ENCODE assay signal across 11 mouse cellular contexts in genomic region chr9:50724147-50724546, GRCm38 (mm10). TPM values are rescaled to one million over a fixed set of nuclear protein-coding genes. Genes with fewer than 3 reads are reported as not detected.
DNase-seq lines count a peak whose midpoint lies in the region; ATAC-seq and TF ChIP-seq lines count a peak whose summit lies in the region.
"Had no signal": no experiment of that assay in that cellular context is flagged by ENCODE, and none has a peak within 500 bp of the region (broad histone marks: within the 10 kb centered on the region; RNA-seq: fewer than 3 reads in every experiment).

No protein-coding gene starts in this region.

- 23% methylated on average over 2 of the region's 2 CpGs for WGBS in cerebellum, adult 2 months
- WGBS in heart, postnatal 0 days, result 63% methylated on average over 2 of the region's 2 CpGs
- WGBS in forebrain, embryonic 14.5 days, result 74% methylated on average over 2 of the region's 2 CpGs
- 71% methylated on average over 2 of the region's 2 CpGs for WGBS in limb, embryonic 14.5 days

- H3K4me3 ChIP-seq in cerebellum, adult 2 months (replicated peaks; ENCODE audit: insufficient read depth, low read depth, low read length), result peak overlapping the region; percentile 4
- no peak overlapping the region for H3K4me3 ChIP-seq in heart, postnatal 0 days (ENCODE audit: low read depth, low read length)
- H3K4me3 ChIP-seq in forebrain, embryonic 14.5 days (ENCODE audit: low read depth, low read length), result no peak overlapping the region
- no peak overlapping the region for H3K4me3 ChIP-seq in limb, embryonic 14.5 days (replicated peaks; ENCODE audit: low read length)

- no peak for TF ChIP-seq CTCF in cerebellum, adult 2 months (IDR thresholded peaks at IDR 0.05; ENCODE audit: borderline replicate concordance, insufficient read depth, low read depth, low read length)
- no peak for TF ChIP-seq CTCF in heart, postnatal 0 days (IDR thresholded peaks at IDR 0.05; ENCODE audit: low read depth)

- no peak overlapping the region for H3K4me2 ChIP-seq in heart, postnatal 0 days (ENCODE audit: low read depth, low read length)
- H3K4me2 ChIP-seq in forebrain, embryonic 14.5 days (ENCODE audit: low read length), result peak overlapping the region; percentile 88
- H3K4me2 ChIP-seq in limb, embryonic 14.5 days (replicated peaks; ENCODE audit: low read depth, low read length, severe bottlenecking), result no peak overlapping the region

- TF ChIP-seq EP300 in heart, postnatal 0 days (IDR thresholded peaks at IDR 0.05; ENCODE audit: low read depth), result no peak

- peak overlapping the region; percentile 86 for H3K27ac ChIP-seq in cerebellum, adult 2 months (ENCODE audit: insufficient read depth, low read length)
- peak overlapping the region; percentile 95 for H3K27ac ChIP-seq in heart, postnatal 0 days (ENCODE audit: low read depth)
- H3K27ac ChIP-seq in forebrain, embryonic 14.5 days (ENCODE audit: low read depth, low read length), result peak overlapping the region; percentile 85
- H3K27ac ChIP-seq in limb, embryonic 14.5 days (replicated peaks; ENCODE audit: low read depth, low read length), result 0 out of 2 replicates have a peak overlapping the region, but pooled peaks have one; percentile 13
- H3K27ac ChIP-seq: kidney, postnatal 0 days had no signal

- H3K9me3 ChIP-seq in heart, postnatal 0 days (replicated peaks; ENCODE audit: control insufficient read depth, low read length), result no peaks in the 10 kb centered on the region
- no peaks in the 10 kb centered on the region for H3K9me3 ChIP-seq in forebrain, embryonic 14.5 days (replicated peaks; ENCODE audit: control insufficient read depth, low read length)
- H3K9me3 ChIP-seq in limb, embryonic 14.5 days (ENCODE audit: control insufficient read depth, low read length), result no peaks in the 10 kb centered on the region

- peak; percentile 39 to 54 for DNase-seq in cerebellum, adult 2 months
- no peak for DNase-seq in cerebellum, adult 8-10 months
- DNase-seq in heart, postnatal 0 days (ENCODE audit: low spot score), result no peak
- DNase-seq in heart, postnatal 4 days, result no peak
- no peak for DNase-seq in forebrain, embryonic 14.5 days (ENCODE audit: low spot score)
- DNase-seq in limb, embryonic 14.5 days (ENCODE audit: low spot score), result no peak
- DNase-seq in frontal cortex, postnatal 10 days (ENCODE audit: low spot score in 2 of 2), result no peak
- DNase-seq: thymus, adult 18-20 months had no signal

- ATAC-seq in heart, postnatal 0 days (ENCODE audit: insufficient read depth, low read depth), result no peak
- no peak for ATAC-seq in forebrain, embryonic 14.5 days
- no peak for ATAC-seq in limb, embryonic 14.5 days (ENCODE audit: low FRiP score, low read depth)
- no peak for ATAC-seq in frontal cortex, adult (ENCODE audit: low TSS enrichment)

- peaks cover 26% of the 10 kb centered on the region for H3K4me1 ChIP-seq in cerebellum, adult 2 months (ENCODE audit: control insufficient read depth, insufficient read depth, low read length)
- peaks cover 33% of the 10 kb centered on the region for H3K4me1 ChIP-seq in heart, postnatal 0 days (ENCODE audit: control insufficient read depth, insufficient read depth)
- peaks cover 40% of the 10 kb centered on the region for H3K4me1 ChIP-seq in forebrain, embryonic 14.5 days (ENCODE audit: control insufficient read depth, insufficient read depth, low read length)
- H3K4me1 ChIP-seq in limb, embryonic 14.5 days (ENCODE audit: control insufficient read depth, insufficient read depth, low read length), result peaks cover 40% of the 10 kb centered on the region

- H3K27me3 ChIP-seq in cerebellum, adult 2 months (ENCODE audit: control insufficient read depth, insufficient read depth, low read length), result no peaks in the 10 kb centered on the region
- H3K27me3 ChIP-seq in heart, postnatal 0 days (ENCODE audit: control insufficient read depth, insufficient read depth, low read length), result no peaks in the 10 kb centered on the region
- H3K27me3 ChIP-seq in forebrain, embryonic 14.5 days (replicated peaks; ENCODE audit: control insufficient read depth, insufficient read depth, low read length), result no peaks in the 10 kb centered on the region
- H3K27me3 ChIP-seq in limb, embryonic 14.5 days (ENCODE audit: control insufficient read depth, insufficient read depth, low read length), result no peaks in the 10 kb centered on the region

- H3K9ac ChIP-seq in heart, postnatal 0 days (replicated peaks; ENCODE audit: low read depth, low read length), result no peak overlapping the region
- peak overlapping the region; percentile 37; the same call in 1 of the 2 replicates for H3K9ac ChIP-seq in forebrain, embryonic 14.5 days (ENCODE audit: low read length)
- no peak overlapping the region for H3K9ac ChIP-seq in limb, embryonic 14.5 days (ENCODE audit: low read depth, low read length, severe bottlenecking)

- H3K36me3 ChIP-seq in heart, postnatal 0 days (replicated peaks; ENCODE audit: control insufficient read depth, insufficient read depth, low read length), result no peaks in the 10 kb centered on the region
- H3K36me3 ChIP-seq in forebrain, embryonic 14.5 days (ENCODE audit: control insufficient read depth, insufficient read depth, low read length), result no peaks in the 10 kb centered on the region
- no peaks in the 10 kb centered on the region for H3K36me3 ChIP-seq in limb, embryonic 14.5 days (ENCODE audit: control insufficient read depth, insufficient read depth, low read length)

- no peak for TF ChIP-seq POLR2A in cerebellum, adult 2 months (IDR thresholded peaks at IDR 0.05; ENCODE audit: borderline replicate concordance, insufficient read depth, low read length)
- TF ChIP-seq POLR2A in limb, embryonic 14.5 days (IDR thresholded peaks at IDR 0.05; ENCODE audit: borderline replicate concordance, extremely low read depth, insufficient read depth, insufficient read length), result no peak

RNA-seq across cellular contexts. Expression of gene Dixdc1, which starts 15.2 kb away (rescaled TPM):
- polyA plus RNA-seq in cerebellum, adult 2 months (2012; rRNA removed), result 81.7 and 85.7 TPM in 2 replicates
- 7.7 and 19.8 TPM in 2 replicates for total RNA-seq in heart, postnatal 0 days (2014; rRNA removed; ENCODE audit: low replicate concordance)
- polyA plus RNA-seq in heart, postnatal 0 days (2015; fragmentation: Nextera tagmentation; extraction: Ambion mirVana), result 6.9 and 7.1 TPM in 2 replicates
- total RNA-seq in heart, postnatal 4 days (2021), result 10 to 100 TPM in 1 of 2 experiments, 1 to 10 TPM in 1; 9.9 to 10.1 TPM
- polyA plus RNA-seq in forebrain, embryonic 14.5 days (2014; fragmentation: Nextera tagmentation; extraction: Ambion mirVana), result 21.6 and 27.1 TPM in 2 replicates
- 16.4 and 17.5 TPM in 2 replicates for polyA plus RNA-seq in limb, embryonic 14.5 days (2012; rRNA removed)
- polyA plus RNA-seq in limb, embryonic 14.5 days (2014; fragmentation: Nextera tagmentation; extraction: Ambion mirVana), result 16.1 and 18.9 TPM in 2 replicates
- total RNA-seq: megakaryocyte, adult 5-6 weeks had no signal

RNA-seq across cellular contexts. Expression of gene 2310030G06Rik, which starts 22.2 kb away (rescaled TPM):
- polyA plus RNA-seq in cerebellum, adult 2 months (2012; rRNA removed), result 3.0 and 3.8 TPM in 2 replicates
- 3.6 and 4.8 TPM in 2 replicates for total RNA-seq in heart, postnatal 0 days (2014; rRNA removed; ENCODE audit: low replicate concordance)
- 10.6 and 11.0 TPM in 2 replicates for polyA plus RNA-seq in heart, postnatal 0 days (2015; fragmentation: Nextera tagmentation; extraction: Ambion mirVana)
- total RNA-seq in heart, postnatal 4 days (2021), result 1 to 10 TPM; 5.2 to 6.3 TPM
- polyA plus RNA-seq in forebrain, embryonic 14.5 days (2014; fragmentation: Nextera tagmentation; extraction: Ambion mirVana), result 1.0 and 1.1 TPM in 2 replicates
- polyA plus RNA-seq in limb, embryonic 14.5 days (2012; rRNA removed), result 3.8 and 4.9 TPM in 2 replicates
- 5.2 and 5.4 TPM in 2 replicates for polyA plus RNA-seq in limb, embryonic 14.5 days (2014; fragmentation: Nextera tagmentation; extraction: Ambion mirVana)
- total RNA-seq: megakaryocyte, adult 5-6 weeks had no signal

RNA-seq across cellular contexts. Expression of gene Cryab, which starts 27.0 kb away (rescaled TPM):
- polyA plus RNA-seq in cerebellum, adult 2 months (2012; rRNA removed), result 296 and 364 TPM in 2 replicates
- 758 and 766 TPM in 2 replicates for total RNA-seq in heart, postnatal 0 days (2014; rRNA removed; ENCODE audit: low replicate concordance)
- 1,736 and 1,781 TPM in 2 replicates for polyA plus RNA-seq in heart, postnatal 0 days (2015; fragmentation: Nextera tagmentation; extraction: Ambion mirVana)
- total RNA-seq in heart, postnatal 4 days (2021), result 1,000 to 10,000 TPM; 1,184 to 1,197 TPM
- polyA plus RNA-seq in forebrain, embryonic 14.5 days (2014; fragmentation: Nextera tagmentation; extraction: Ambion mirVana), result 9.7 and 12.6 TPM in 2 replicates
- polyA plus RNA-seq in limb, embryonic 14.5 days (2012; rRNA removed), result 78.2 and 80.7 TPM in 2 replicates
- 87.2 and 117 TPM in 2 replicates for polyA plus RNA-seq in limb, embryonic 14.5 days (2014; fragmentation: Nextera tagmentation; extraction: Ambion mirVana)

RNA-seq across cellular contexts. Expression of gene Hspb2, which starts 28.0 kb away (rescaled TPM):
- polyA plus RNA-seq in cerebellum, adult 2 months (2012; rRNA removed), result 3.2 and 3.4 TPM in 2 replicates
- 241 and 266 TPM in 2 replicates for total RNA-seq in heart, postnatal 0 days (2014; rRNA removed; ENCODE audit: low replicate concordance)
- polyA plus RNA-seq in heart, postnatal 0 days (2015; fragmentation: Nextera tagmentation; extraction: Ambion mirVana), result 309 and 313 TPM in 2 replicates
- total RNA-seq in heart, postnatal 4 days (2021), result 100 to 1,000 TPM; 130 to 150 TPM
- 0.70 TPM in 1 of 2 replicates, not detected in the other for polyA plus RNA-seq in forebrain, embryonic 14.5 days (2014; fragmentation: Nextera tagmentation; extraction: Ambion mirVana)
- 53.0 and 61.6 TPM in 2 replicates for polyA plus RNA-seq in limb, embryonic 14.5 days (2012; rRNA removed)
- polyA plus RNA-seq in limb, embryonic 14.5 days (2014; fragmentation: Nextera tagmentation; extraction: Ambion mirVana), result 47.8 and 78.7 TPM in 2 replicates
- total RNA-seq: megakaryocyte, adult 5-6 weeks had no signal

RNA-seq across cellular contexts. Expression of gene Fdxacb1, which starts 43.9 kb away (rescaled TPM):
- 7.3 and 8.0 TPM in 2 replicates for polyA plus RNA-seq in cerebellum, adult 2 months (2012; rRNA removed)
- total RNA-seq in heart, postnatal 0 days (2014; rRNA removed; ENCODE audit: low replicate concordance), result 7.4 and 10.0 TPM in 2 replicates
- 7.9 and 8.1 TPM in 2 replicates for polyA plus RNA-seq in heart, postnatal 0 days (2015; fragmentation: Nextera tagmentation; extraction: Ambion mirVana)
- 1 to 10 TPM; 6.0 to 7.1 TPM for total RNA-seq in heart, postnatal 4 days (2021)
- 10.0 and 10.1 TPM in 2 replicates for polyA plus RNA-seq in forebrain, embryonic 14.5 days (2014; fragmentation: Nextera tagmentation; extraction: Ambion mirVana)
- 7.4 and 7.7 TPM in 2 replicates for polyA plus RNA-seq in limb, embryonic 14.5 days (2012; rRNA removed)
- polyA plus RNA-seq in limb, embryonic 14.5 days (2014; fragmentation: Nextera tagmentation; extraction: Ambion mirVana), result 10.6 and 10.8 TPM in 2 replicates

Comparison
In these comparisons a context has a peak if more than half of its experiments do, and no peak if none do; other contexts are left out.
1. DNase-seq: peak in cerebellum, adult 2 months (2 of 2); none in cerebellum, adult 8-10 months (single experiment), heart, postnatal 0 days (single experiment), heart, postnatal 4 days (single experiment), forebrain, embryonic 14.5 days (single experiment), limb, embryonic 14.5 days (single experiment) and frontal cortex, postnatal 10 days (0 of 2).
2. H3K27ac ChIP-seq: peak in every context shown above with its lines; median percentile 95 in heart, postnatal 0 days; 86 in cerebellum, adult 2 months; 85 in forebrain, embryonic 14.5 days; 13 in limb, embryonic 14.5 days.